Mouse (Mus musculus): ENCODE data around the gene Gm9999.
"Not testable (repeated sequence)": the region's sequence is repeated elsewhere in the genome, so short reads cannot be mapped to it uniquely, and the experiment has no call there.

DNA sequence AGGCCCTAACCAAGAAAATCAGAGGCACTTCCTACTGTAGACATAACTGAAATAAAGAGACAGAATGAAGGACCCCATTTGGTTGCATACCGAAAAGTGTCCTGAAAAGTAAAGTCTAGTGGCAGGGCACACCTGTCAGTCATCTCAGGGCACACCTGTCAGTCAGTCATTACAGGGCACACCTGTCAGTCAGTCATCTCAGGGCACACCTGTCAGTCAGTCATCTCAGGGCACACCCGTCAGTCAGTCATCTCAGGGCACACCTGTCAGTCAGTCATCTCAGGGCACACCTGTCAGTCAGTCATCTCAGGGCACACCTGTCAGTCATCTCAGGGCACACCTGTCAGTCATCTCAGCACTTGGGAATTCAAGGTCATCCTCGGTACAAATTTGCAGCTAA lies 43.5 kb downstream of the Gm9999 start:
- not testable (repeated sequence) for TF ChIP-seq CTCF (IDR thresholded peaks at IDR 0.05; ENCODE audit: low read depth, low read length); TAL1 (conservative IDR thresholded peaks at IDR 0.05; ENCODE audit: low read depth, low read length)

All from G1E (cell line).